Mouse (Mus musculus) megakaryocyte, embryonic 14.5 days (primary cell): Measurements from ENCODE around the gene Fstl1.

Experiments used
- FLI1 ChIP-seq: IDR thresholded peaks from 2 replicates; pipeline ENCODE4 v1.6.1; 2012; ENCODE audit warnings: low read length, inconsistent platforms, mixed read lengths
- GATA1 ChIP-seq: IDR thresholded peaks from 3 replicates; pipeline ENCODE4 v1.6.1; 2012; ENCODE audit warnings: mixed read lengths, low read length, inconsistent platforms, borderline replicate concordance

- TF ChIP-seq FLI1 (no peak), GATA1 (no peak)
Measured at GRCm38 (mm10) chr16:37868506-37869469, 92.1 kb downstream of the Fstl1 start.
